Mouse (Mus musculus): ENCODE data around the gene Ly6c1. TPM values are rescaled to one million over a fixed set of nuclear protein-coding genes. Genes with fewer than 3 reads are reported as not detected.

Gene Ly6c1
- 10 to 100 TPM; 18.9 TPM for total RNA-seq (2023)

GRCm38 (mm10) chr15:75048642-75049261 lies at the start of gene Ly6c1:
Gene Ly6c1, minus strand, starts transcription at chr15:75048830.

Other genes with a start within 250 kb of the Ly6c1 start
- not detected for gene Gml2, start 229.8 kb downstream of the Ly6c1 start, total RNA-seq (2023)
- 1 to 10 TPM in 1 of 2 experiments, under 1 TPM in 1; 0.93 to 1.5 TPM for gene 2010109I03Rik, start 151.8 kb downstream of the Ly6c1 start, total RNA-seq (2023)
- 1 to 10 TPM; 5.1 to 6.3 TPM for gene Ly6i, start 65.4 kb downstream of the Ly6c1 start, total RNA-seq (2023)
- 1 to 10 TPM in 1 of 2 experiments, under 1 TPM in 1; 0.44 to 6.7 TPM for gene Ly6a, start 50.8 kb downstream of the Ly6c1 start, total RNA-seq (2023)
- gene Ly6c2, start 63.1 kb upstream of the Ly6c1 start, total RNA-seq (2023), result 1,000 to 10,000 TPM in 1 of 2 experiments, 100 to 1,000 TPM in 1; 954 to 1,046 TPM
- gene Ly6g, start 106.4 kb upstream of the Ly6c1 start, total RNA-seq (2023), result 100 to 1,000 TPM; 696 to 806 TPM
- gene BC025446, start 167.5 kb upstream of the Ly6c1 start, total RNA-seq (2023), result not detected
- not detected for gene Ly6f, start 219.6 kb upstream of the Ly6c1 start, total RNA-seq (2023)

All from neutrophil, adult 59 days (primary cell).